ENCODE assay signal across 8 mouse cellular contexts in the genomic region with DNA sequence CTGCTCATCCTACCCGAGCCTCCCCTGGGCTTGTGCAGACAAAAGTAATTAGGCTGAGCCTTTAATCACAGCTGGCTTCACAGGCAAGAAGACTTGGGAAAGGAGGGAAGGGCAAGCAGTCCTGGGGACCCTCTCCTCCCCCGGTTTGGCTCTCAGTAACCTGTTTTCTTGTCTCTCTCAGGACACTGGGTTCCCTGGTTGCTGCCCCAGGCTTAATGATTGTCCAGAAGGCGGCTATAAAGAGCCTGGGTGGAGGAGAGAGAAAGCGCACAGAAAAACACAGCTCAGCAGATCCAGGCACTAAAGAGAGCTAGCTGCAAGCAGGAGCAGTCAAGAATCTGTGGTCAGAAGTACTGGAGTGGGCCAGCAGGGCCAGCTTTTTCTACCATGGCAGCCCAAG. TPM values are rescaled to one million over a fixed set of nuclear protein-coding genes. Genes with fewer than 3 reads are reported as not detected.
DNase-seq lines count a peak whose midpoint lies in the region; ATAC-seq and TF ChIP-seq lines count a peak whose summit lies in the region.

No protein-coding gene starts in this region.

- no peak for TF ChIP-seq EP300 in lung, postnatal 0 days (IDR thresholded peaks at IDR 0.05)

- peak overlapping the region; percentile 85; the same call in 1 of the 2 replicates for H3K4me2 ChIP-seq in lung, postnatal 0 days (replicated peaks; ENCODE audit: low read depth, low read length)
- H3K4me2 ChIP-seq in forebrain, postnatal 0 days (ENCODE audit: low read depth), result peak overlapping the region; percentile 90
- H3K4me2 ChIP-seq in limb, embryonic 12.5 days, result peak overlapping the region; percentile 97
- peak overlapping the region; percentile 79 for H3K4me2 ChIP-seq in stomach, embryonic 15.5 days

- 0 out of 2 replicates have a peak, but pooled peaks cover 6% of the 10 kb centered on the region for H3K4me1 ChIP-seq in lung, postnatal 0 days (ENCODE audit: insufficient read depth, low read depth, low read length)
- H3K4me1 ChIP-seq in forebrain, postnatal 0 days (ENCODE audit: insufficient read depth), result 0 out of 2 replicates have a peak, but pooled peaks cover 15% of the 10 kb centered on the region
- peaks cover 16% of the 10 kb centered on the region for H3K4me1 ChIP-seq in limb, embryonic 12.5 days (replicated peaks)
- no peaks in the 10 kb centered on the region for H3K4me1 ChIP-seq in stomach, embryonic 15.5 days

- no peak overlapping the region for H3K27ac ChIP-seq in lung, postnatal 0 days (ENCODE audit: low read length)
- no peak overlapping the region for H3K27ac ChIP-seq in forebrain, postnatal 0 days (ENCODE audit: low read depth, low read length)
- H3K27ac ChIP-seq in limb, embryonic 12.5 days, result no peak overlapping the region
- H3K27ac ChIP-seq in stomach, embryonic 15.5 days, result peak overlapping the region; percentile 41

- no peak for DNase-seq in lung, postnatal 0 days (ENCODE audit: low spot score)
- no peak for DNase-seq in lung, adult 18-20 months
- DNase-seq in forebrain, postnatal 0 days, result no peak
- DNase-seq in right cerebral cortex, adult 2 months (ENCODE audit: low spot score in 2 of 2), result no peak
- no peak for DNase-seq in urinary bladder, postnatal 25 days (ENCODE audit: low spot score)
- DNase-seq in thymus, postnatal 36 days, result no peak

- WGBS in lung, postnatal 0 days, result 31% methylated on average over 4 of the region's 4 CpGs
- 14% methylated on average over 4 of the region's 4 CpGs for WGBS in forebrain, postnatal 0 days
- WGBS in limb, embryonic 12.5 days, result 13% methylated on average over 4 of the region's 4 CpGs
- WGBS in stomach, embryonic 15.5 days, result 34% methylated on average over 4 of the region's 4 CpGs

- H3K27me3 ChIP-seq in lung, postnatal 0 days (replicated peaks; ENCODE audit: insufficient read depth, low read length), result no peaks in the 10 kb centered on the region
- no peaks in the 10 kb centered on the region for H3K27me3 ChIP-seq in forebrain, postnatal 0 days (ENCODE audit: insufficient read depth, low read length)
- H3K27me3 ChIP-seq in limb, embryonic 12.5 days, result peaks cover 15% of the 10 kb centered on the region
- H3K27me3 ChIP-seq in stomach, embryonic 15.5 days (replicated peaks), result no peaks in the 10 kb centered on the region

- no peak overlapping the region for H3K9ac ChIP-seq in lung, postnatal 0 days (replicated peaks; ENCODE audit: low read depth)
- peak overlapping the region; percentile 84; the same call in 1 of the 2 replicates for H3K9ac ChIP-seq in forebrain, postnatal 0 days
- H3K9ac ChIP-seq in limb, embryonic 12.5 days (replicated peaks), result peak overlapping the region; percentile 37; the same call in 1 of the 2 replicates
- H3K9ac ChIP-seq in stomach, embryonic 15.5 days, result no peak overlapping the region

- peaks cover 14% of the 10 kb centered on the region for H3K36me3 ChIP-seq in lung, postnatal 0 days (ENCODE audit: insufficient read depth, low read length)
- H3K36me3 ChIP-seq in forebrain, postnatal 0 days (ENCODE audit: insufficient read depth), result peaks cover 35% of the 10 kb centered on the region
- H3K36me3 ChIP-seq in limb, embryonic 12.5 days, result peaks cover 39% of the 10 kb centered on the region
- peaks cover 27% of the 10 kb centered on the region for H3K36me3 ChIP-seq in stomach, embryonic 15.5 days

- no peaks in the 10 kb centered on the region for H3K9me3 ChIP-seq in lung, postnatal 0 days (ENCODE audit: low read length)
- H3K9me3 ChIP-seq in forebrain, postnatal 0 days (ENCODE audit: low read length), result no peaks in the 10 kb centered on the region
- H3K9me3 ChIP-seq in limb, embryonic 12.5 days, result no peaks in the 10 kb centered on the region
- no peaks in the 10 kb centered on the region for H3K9me3 ChIP-seq in stomach, embryonic 15.5 days

- ATAC-seq in lung, postnatal 0 days, result no peak
- no peak for ATAC-seq in forebrain, postnatal 0 days
- no peak for ATAC-seq in limb, embryonic 12.5 days (ENCODE audit: insufficient number of reproducible peaks, insufficient read depth, low FRiP score, low TSS enrichment, low read depth)
- no peak for ATAC-seq in stomach, embryonic 15.5 days (ENCODE audit: insufficient read depth, low FRiP score, low read depth)

- no peak for TF ChIP-seq CTCF in lung, postnatal 0 days (IDR thresholded peaks at IDR 0.05)
- TF ChIP-seq CTCF in forebrain, postnatal 0 days (IDR thresholded peaks at IDR 0.05; ENCODE audit: low read depth), result no peak

- no peak overlapping the region for H3K4me3 ChIP-seq in lung, postnatal 0 days (ENCODE audit: low read depth, low read length)
- peak overlapping the region; percentile 64 for H3K4me3 ChIP-seq in forebrain, postnatal 0 days (ENCODE audit: low read depth, low read length)
- peak overlapping the region; percentile 73; the same call in 1 of the 2 replicates for H3K4me3 ChIP-seq in limb, embryonic 12.5 days (replicated peaks)
- peak overlapping the region; percentile 66 for H3K4me3 ChIP-seq in stomach, embryonic 15.5 days (replicated peaks)

RNA-seq across cellular contexts. Expression of gene Slc37a4, which starts 1.4 kb away (rescaled TPM):
- 14.7 and 17.7 TPM in 2 replicates for polyA plus RNA-seq in lung, postnatal 0 days (2015; fragmentation: Nextera tagmentation; extraction: Ambion mirVana)
- 51.6 and 69.5 TPM in 2 replicates for total RNA-seq in forebrain, postnatal 0 days (2014; rRNA removed)
- polyA plus RNA-seq in forebrain, postnatal 0 days (2015; fragmentation: Nextera tagmentation; extraction: Ambion mirVana), result 32.3 and 39.4 TPM in 2 replicates
- polyA plus RNA-seq in limb, embryonic 12.5 days (2016; fragmentation: Nextera tagmentation; extraction: Ambion mirVana), result 11.1 and 12.8 TPM in 2 replicates
- 31.1 and 34.1 TPM in 2 replicates for polyA plus RNA-seq in stomach, embryonic 15.5 days (2015; fragmentation: Nextera tagmentation; extraction: Ambion mirVana)

RNA-seq across cellular contexts. Expression of gene Rps25, which starts 8.9 kb away (rescaled TPM):
- 1,758 and 2,031 TPM in 2 replicates for polyA plus RNA-seq in lung, postnatal 0 days (2015; fragmentation: Nextera tagmentation; extraction: Ambion mirVana)
- 704 and 1,244 TPM in 2 replicates for total RNA-seq in forebrain, postnatal 0 days (2014; rRNA removed)
- polyA plus RNA-seq in forebrain, postnatal 0 days (2015; fragmentation: Nextera tagmentation; extraction: Ambion mirVana), result 1,723 and 2,412 TPM in 2 replicates
- polyA plus RNA-seq in limb, embryonic 12.5 days (2016; fragmentation: Nextera tagmentation; extraction: Ambion mirVana), result 2,041 and 2,143 TPM in 2 replicates
- 1,740 and 2,121 TPM in 2 replicates for polyA plus RNA-seq in stomach, embryonic 15.5 days (2015; fragmentation: Nextera tagmentation; extraction: Ambion mirVana)

RNA-seq across cellular contexts. Expression of gene Trappc4, which starts 9.3 kb away (rescaled TPM):
- 133 and 136 TPM in 2 replicates for polyA plus RNA-seq in lung, postnatal 0 days (2015; fragmentation: Nextera tagmentation; extraction: Ambion mirVana)
- total RNA-seq in forebrain, postnatal 0 days (2014; rRNA removed), result 195 and 237 TPM in 2 replicates
- polyA plus RNA-seq in forebrain, postnatal 0 days (2015; fragmentation: Nextera tagmentation; extraction: Ambion mirVana), result 369 and 397 TPM in 2 replicates
- 147 and 161 TPM in 2 replicates for polyA plus RNA-seq in limb, embryonic 12.5 days (2016; fragmentation: Nextera tagmentation; extraction: Ambion mirVana)
- polyA plus RNA-seq in stomach, embryonic 15.5 days (2015; fragmentation: Nextera tagmentation; extraction: Ambion mirVana), result 115 and 125 TPM in 2 replicates

RNA-seq across cellular contexts. Expression of gene Hyou1, which starts 18.8 kb away (rescaled TPM):
- polyA plus RNA-seq in lung, postnatal 0 days (2015; fragmentation: Nextera tagmentation; extraction: Ambion mirVana), result 11.1 and 11.4 TPM in 2 replicates
- 51.8 and 59.0 TPM in 2 replicates for total RNA-seq in forebrain, postnatal 0 days (2014; rRNA removed)
- 14.0 and 17.4 TPM in 2 replicates for polyA plus RNA-seq in forebrain, postnatal 0 days (2015; fragmentation: Nextera tagmentation; extraction: Ambion mirVana)
- polyA plus RNA-seq in limb, embryonic 12.5 days (2016; fragmentation: Nextera tagmentation; extraction: Ambion mirVana), result 34.0 and 36.4 TPM in 2 replicates
- 30.6 and 36.2 TPM in 2 replicates for polyA plus RNA-seq in stomach, embryonic 15.5 days (2015; fragmentation: Nextera tagmentation; extraction: Ambion mirVana)

RNA-seq across cellular contexts. Expression of gene Ccdc84, which starts 20.3 kb away (rescaled TPM):
- 24.2 and 24.5 TPM in 2 replicates for polyA plus RNA-seq in lung, postnatal 0 days (2015; fragmentation: Nextera tagmentation; extraction: Ambion mirVana)
- 24.4 and 24.5 TPM in 2 replicates for total RNA-seq in forebrain, postnatal 0 days (2014; rRNA removed)
- 20.1 and 25.2 TPM in 2 replicates for polyA plus RNA-seq in forebrain, postnatal 0 days (2015; fragmentation: Nextera tagmentation; extraction: Ambion mirVana)
- polyA plus RNA-seq in limb, embryonic 12.5 days (2016; fragmentation: Nextera tagmentation; extraction: Ambion mirVana), result 35.1 and 38.4 TPM in 2 replicates
- polyA plus RNA-seq in stomach, embryonic 15.5 days (2015; fragmentation: Nextera tagmentation; extraction: Ambion mirVana), result 27.4 and 27.9 TPM in 2 replicates

Comparison
In these comparisons a context has a peak if more than half of its experiments do, and no peak if none do; other contexts are left out.
1. H3K9ac ChIP-seq: peak in forebrain, postnatal 0 days (single experiment) and limb, embryonic 12.5 days (single experiment); none in lung, postnatal 0 days (single experiment) and stomach, embryonic 15.5 days (single experiment).
2. Peak in every context shown above with its lines, with median percentiles within 50 percentile points of each other: H3K4me2 ChIP-seq.